Mouse (Mus musculus): ENCODE data around the gene Pctp. TPM values are rescaled to one million over a fixed set of nuclear protein-coding genes. Genes with fewer than 3 reads are reported as not detected.

The Pctp gene
- total and polyA plus RNA-seq, 3 experiments = 2.2 to 26.4 (median 6.8) TPM

DNA sequence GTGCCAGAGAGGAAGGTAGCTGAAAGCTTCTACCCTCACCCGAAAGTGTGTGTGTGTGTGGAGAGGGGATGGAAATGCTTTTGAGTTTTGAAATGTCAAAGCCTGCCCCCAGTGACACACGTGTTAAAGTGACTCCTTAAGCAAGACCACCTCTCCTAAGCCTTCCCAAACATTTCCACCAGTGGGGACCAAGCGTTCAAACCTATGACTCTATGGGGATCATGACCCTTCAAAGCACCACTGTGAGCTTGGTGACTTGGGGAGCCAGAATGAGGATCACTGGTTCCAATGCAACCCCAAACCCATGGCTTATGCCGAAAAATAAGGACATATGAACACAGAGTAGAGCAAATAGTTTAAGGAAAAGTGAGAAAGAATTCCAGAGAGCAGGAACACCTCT lies 6.3 kb downstream of the Pctp start:
- no peak for ATAC-seq (ENCODE audit: extremely low read depth, insufficient number of reproducible peaks, low FRiP score, poor library complexity, severe bottlenecking)
- no peak for DNase-seq (ENCODE audit: low spot score)
- Histone ChIP-seq H3K36me3 (replicated peaks) (peaks cover 15% of the 10 kb centered on the region), H3K4me3 (ENCODE audit: low read depth, low read length) (no peak overlapping the region), H3K27me3 (ENCODE audit: insufficient read depth, low read length) (no peaks in the 10 kb centered on the region), H3K4me1 (ENCODE audit: insufficient read depth, low read depth, low read length) (peaks cover 9% of the 10 kb centered on the region; the same call in 1 of the 2 replicates), H3K9me3 (replicated peaks) (peaks cover 6% of the 10 kb centered on the region)
- TF ChIP-seq POLR2AphosphoS5 (IDR thresholded peaks at IDR 0.05; ENCODE audit: insufficient replicate concordance, low read depth, low read length) (no peak), TAL1 (conservative IDR thresholded peaks at IDR 0.05; ENCODE audit: low read depth, low read length) (no peak), GATA1 (IDR thresholded peaks at IDR 0.05; ENCODE audit: borderline replicate concordance, low read length) (no peak), GATA2 (IDR thresholded peaks at IDR 0.05; ENCODE audit: borderline replicate concordance, low read depth, low read length) (no peak), CTCF (IDR thresholded peaks at IDR 0.05; ENCODE audit: low read depth, low read length) (no peak)

DNA sequence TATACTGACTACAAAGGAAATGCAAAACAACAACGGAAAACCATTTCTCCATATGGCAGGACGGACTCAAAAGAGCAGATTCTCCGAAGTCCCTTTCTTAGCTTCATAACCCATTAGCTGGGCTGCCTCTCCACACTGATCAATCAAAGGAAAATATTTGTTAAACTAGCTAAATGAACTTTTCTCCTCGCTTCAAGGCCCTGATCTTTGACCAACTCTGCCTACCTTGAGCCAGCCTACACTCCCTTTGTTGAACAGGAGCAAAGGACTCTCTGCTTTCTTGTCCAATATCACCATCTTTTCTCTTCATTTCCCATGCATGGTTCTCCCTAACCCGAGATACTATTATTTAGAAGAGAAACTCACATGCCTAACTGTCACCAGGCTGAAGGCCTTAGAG lies 7.1 kb downstream of the Pctp start:
- H3K9me3 ChIP-seq (replicated peaks) = peaks cover 6% of the 10 kb centered on the region
- TF ChIP-seq GATA1 (IDR thresholded peaks at IDR 0.05; ENCODE audit: borderline replicate concordance, low read length) (no peak), POLR2AphosphoS5 (IDR thresholded peaks at IDR 0.05; ENCODE audit: insufficient replicate concordance, low read depth, low read length) (no peak)
- H3K36me3 ChIP-seq (replicated peaks) = peaks cover 12% of the 10 kb centered on the region
- no peak overlapping the region for H3K4me3 ChIP-seq (ENCODE audit: low read depth, low read length)
- H3K4me1 ChIP-seq (ENCODE audit: insufficient read depth, low read depth, low read length) = 0 out of 2 replicates have a peak, but pooled peaks cover 2% of the 10 kb centered on the region
- ATAC-seq (ENCODE audit: extremely low read depth, insufficient number of reproducible peaks, low FRiP score, poor library complexity, severe bottlenecking) (no peak), DNase-seq (ENCODE audit: low spot score) (no peak)
- H3K27me3 ChIP-seq (ENCODE audit: insufficient read depth, low read length) = no peaks in the 10 kb centered on the region

DNA sequence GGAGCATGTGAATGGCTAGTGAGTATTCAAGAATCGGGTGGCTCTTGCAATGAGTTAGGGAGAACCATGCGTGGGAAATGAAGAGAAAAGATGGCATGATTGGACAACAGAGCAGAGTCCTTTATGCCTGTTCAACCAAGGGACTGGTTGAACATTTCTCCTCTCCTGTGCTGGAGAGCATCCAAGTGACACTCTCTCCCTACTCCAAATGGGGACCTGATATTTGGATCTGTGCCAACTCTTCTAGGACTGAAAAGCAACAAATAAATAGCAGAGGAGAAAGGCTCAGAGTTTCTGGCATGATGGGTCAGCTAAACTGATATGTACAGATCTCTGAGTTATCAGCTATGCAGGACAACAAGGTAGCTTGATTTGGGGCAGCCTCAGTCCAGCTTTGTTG lies 8.0 kb downstream of the Pctp start:
- H3K4me3 ChIP-seq (ENCODE audit: low read depth, low read length) = no peak overlapping the region
- H3K9me3 ChIP-seq (replicated peaks) = peaks cover 9% of the 10 kb centered on the region
- no peak for ATAC-seq (ENCODE audit: extremely low read depth, insufficient number of reproducible peaks, low FRiP score, poor library complexity, severe bottlenecking)
- peaks cover 12% of the 10 kb centered on the region for H3K36me3 ChIP-seq (replicated peaks)
- no peak for TF ChIP-seq CTCF (IDR thresholded peaks at IDR 0.05; ENCODE audit: low read depth, low read length)
- TF ChIP-seq POLR2AphosphoS5 (IDR thresholded peaks at IDR 0.05; ENCODE audit: insufficient replicate concordance, low read depth, low read length) = no peak
- no peak for TF ChIP-seq GATA1 (IDR thresholded peaks at IDR 0.05; ENCODE audit: borderline replicate concordance, low read length)
- no peak for TF ChIP-seq TAL1 (conservative IDR thresholded peaks at IDR 0.05; ENCODE audit: low read depth, low read length)
- no peak for TF ChIP-seq GATA2 (IDR thresholded peaks at IDR 0.05; ENCODE audit: borderline replicate concordance, low read depth, low read length)
- DNase-seq (ENCODE audit: low spot score) = no peak
- H3K27me3 ChIP-seq (ENCODE audit: insufficient read depth, low read length) = no peaks in the 10 kb centered on the region
- no peaks in the 10 kb centered on the region for H3K4me1 ChIP-seq (ENCODE audit: insufficient read depth, low read depth, low read length)

DNA sequence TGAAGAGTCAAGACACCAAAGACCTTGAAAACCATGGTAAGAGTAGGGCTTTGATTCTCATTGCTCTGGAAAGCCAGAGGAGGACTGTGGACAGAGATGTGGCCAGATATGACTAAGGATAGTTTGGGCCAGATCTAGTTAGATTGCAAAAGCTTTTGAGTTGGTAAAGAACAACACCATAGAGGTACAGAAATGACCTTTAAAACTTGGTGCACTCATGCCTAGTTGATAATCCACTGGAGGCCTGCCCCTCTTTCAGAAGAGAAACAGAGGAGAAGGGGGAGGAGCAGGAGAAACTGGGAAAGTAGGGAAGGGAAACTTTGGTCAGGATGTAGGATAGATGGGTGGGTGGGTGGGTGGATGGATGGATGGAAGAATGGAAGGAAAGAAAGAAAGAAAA lies 11.0 kb downstream of the Pctp start:
- H3K4me1 ChIP-seq (ENCODE audit: insufficient read depth, low read depth, low read length) = peaks cover 10% of the 10 kb centered on the region
- H3K27me3 ChIP-seq (ENCODE audit: insufficient read depth, low read length) = no peaks in the 10 kb centered on the region
- no peak for ATAC-seq (ENCODE audit: extremely low read depth, insufficient number of reproducible peaks, low FRiP score, poor library complexity, severe bottlenecking)
- no peak overlapping the region for H3K4me3 ChIP-seq (ENCODE audit: low read depth, low read length)
- no peak for DNase-seq (ENCODE audit: low spot score)
- peaks cover 8% of the 10 kb centered on the region for H3K9me3 ChIP-seq (replicated peaks)
- TF ChIP-seq CTCF (IDR thresholded peaks at IDR 0.05; ENCODE audit: low read depth, low read length) = no peak
- TF ChIP-seq GATA2 (IDR thresholded peaks at IDR 0.05; ENCODE audit: borderline replicate concordance, low read depth, low read length) = no peak
- TF ChIP-seq POLR2AphosphoS5 (IDR thresholded peaks at IDR 0.05; ENCODE audit: insufficient replicate concordance, low read depth, low read length) = no peak
- TF ChIP-seq TAL1 (conservative IDR thresholded peaks at IDR 0.05; ENCODE audit: low read depth, low read length) = no peak
- peaks cover 11% of the 10 kb centered on the region for H3K36me3 ChIP-seq (replicated peaks)

DNA sequence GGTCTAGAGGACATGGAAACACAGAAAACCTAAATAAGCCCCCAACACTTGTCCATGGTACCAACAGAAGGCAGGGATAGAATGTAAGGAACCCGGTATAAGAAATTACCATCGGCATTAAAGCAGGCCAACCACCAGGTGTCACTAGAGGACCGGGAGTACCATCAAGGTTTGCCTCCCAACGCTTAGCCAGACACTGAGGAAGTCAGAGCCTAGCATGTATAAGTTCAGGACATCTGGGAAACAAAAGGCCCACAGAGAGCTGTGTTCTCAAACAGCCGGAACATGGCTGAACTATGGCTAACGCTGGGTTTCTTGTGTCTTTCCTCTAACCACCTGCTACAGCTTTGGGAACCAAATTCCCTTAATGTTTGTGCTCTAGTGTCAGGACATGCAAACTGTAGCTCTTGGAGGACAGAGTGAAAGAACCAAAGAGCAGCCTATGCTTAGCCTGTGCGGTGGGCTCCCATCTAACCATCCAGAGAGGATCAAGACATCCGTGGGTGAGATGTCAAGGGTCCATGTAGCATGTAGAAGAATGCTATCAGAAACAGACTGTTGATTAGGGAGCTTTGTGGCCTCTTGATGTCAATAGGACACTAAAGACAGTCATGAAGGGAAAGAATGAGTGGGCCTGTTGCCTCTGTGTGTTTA lies 13.6 kb downstream of the Pctp start:
- peak; percentile 31 for DNase-seq (ENCODE audit: low spot score)
- H3K27me3 ChIP-seq (ENCODE audit: insufficient read depth, low read length) = no peaks in the 10 kb centered on the region
- H3K4me3 ChIP-seq (ENCODE audit: low read depth, low read length) = no peak overlapping the region
- peaks cover 12% of the 10 kb centered on the region for H3K36me3 ChIP-seq (replicated peaks)
- H3K4me1 ChIP-seq (ENCODE audit: insufficient read depth, low read depth, low read length) = peaks cover 30% of the 10 kb centered on the region
- TF ChIP-seq GATA2 (IDR thresholded peaks at IDR 0.05; ENCODE audit: borderline replicate concordance, low read depth, low read length) = no peak
- TF ChIP-seq POLR2AphosphoS5 (IDR thresholded peaks at IDR 0.05; ENCODE audit: insufficient replicate concordance, low read depth, low read length) = no peak
- TF ChIP-seq CTCF (IDR thresholded peaks at IDR 0.05; ENCODE audit: low read depth, low read length) = peak; percentile 18; the same call in 1 of the 2 replicates
- no peak for TF ChIP-seq TAL1 (conservative IDR thresholded peaks at IDR 0.05; ENCODE audit: low read depth, low read length)
- no peak for TF ChIP-seq GATA1 (IDR thresholded peaks at IDR 0.05; ENCODE audit: borderline replicate concordance, low read length)
- H3K9me3 ChIP-seq (replicated peaks) = peaks cover 11% of the 10 kb centered on the region
- ATAC-seq (ENCODE audit: extremely low read depth, insufficient number of reproducible peaks, low FRiP score, poor library complexity, severe bottlenecking) = no peak

DNA sequence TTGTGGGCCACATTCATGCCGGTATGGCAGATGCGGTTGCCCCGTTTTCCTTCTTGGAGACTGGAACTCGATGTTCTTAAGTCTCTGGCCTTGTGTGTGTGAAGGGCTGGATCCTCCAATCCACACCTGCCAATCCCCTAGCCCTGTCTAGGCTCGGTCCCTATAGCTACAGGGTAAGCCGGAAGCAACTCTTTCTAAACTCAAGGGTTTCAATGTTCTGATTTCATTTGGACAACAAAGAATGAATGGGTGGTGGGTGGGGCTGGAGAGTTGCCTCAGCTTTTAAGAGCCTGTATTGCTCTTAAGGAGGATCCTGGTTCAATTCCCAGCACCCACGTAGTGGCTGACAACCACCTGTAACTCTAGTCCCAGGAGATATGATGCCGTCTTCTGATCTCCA lies 16.2 kb downstream of the Pctp start:
- Histone ChIP-seq H3K4me1 (ENCODE audit: insufficient read depth, low read depth, low read length) (peaks cover 32% of the 10 kb centered on the region), H3K9me3 (replicated peaks) (peaks cover 12% of the 10 kb centered on the region), H3K27me3 (ENCODE audit: insufficient read depth, low read length) (no peaks in the 10 kb centered on the region), H3K4me3 (ENCODE audit: low read depth, low read length) (no peak overlapping the region), H3K36me3 (replicated peaks) (peaks cover 13% of the 10 kb centered on the region)
- no peak for ATAC-seq (ENCODE audit: extremely low read depth, insufficient number of reproducible peaks, low FRiP score, poor library complexity, severe bottlenecking)
- TF ChIP-seq GATA2 (IDR thresholded peaks at IDR 0.05; ENCODE audit: borderline replicate concordance, low read depth, low read length) = no peak
- no peak for TF ChIP-seq CTCF (IDR thresholded peaks at IDR 0.05; ENCODE audit: low read depth, low read length)
- TF ChIP-seq TAL1 (conservative IDR thresholded peaks at IDR 0.05; ENCODE audit: low read depth, low read length) = no peak
- TF ChIP-seq POLR2AphosphoS5 (IDR thresholded peaks at IDR 0.05; ENCODE audit: insufficient replicate concordance, low read depth, low read length) = no peak
- no peak for TF ChIP-seq GATA1 (IDR thresholded peaks at IDR 0.05; ENCODE audit: borderline replicate concordance, low read length)
- no peak for DNase-seq (ENCODE audit: low spot score)

Measured in G1E (cell line).